Mouse (Mus musculus): Measurements from ENCODE around the gene Fubp1. TPM values are rescaled to one million over a fixed set of nuclear protein-coding genes. Genes with fewer than 3 reads are reported as not detected.

Gene Fubp1
- polyA plus RNA-seq, 1 experiment from 2014 or later = 424 TPM

- Histone ChIP-seq H3K4me2 (replicated peaks; ENCODE audit: low read depth, low read length) (peak within 1 kb of the TSS; percentile 96), H3K4me3 (ENCODE audit: low read depth, low read length) (peak within 1 kb of the TSS; percentile 51), H3K4me1 (replicated peaks; ENCODE audit: control insufficient read depth, insufficient read depth, low read length) (peaks cover 9% of the 10 kb centered on the region), H3K36me3 (ENCODE audit: control insufficient read depth, insufficient read depth, low read length) (no peaks in the 10 kb centered on the region), H3K27ac (ENCODE audit: low read depth, low read length) (no peak within 1 kb of the TSS), H3K27me3 (ENCODE audit: control insufficient read depth, insufficient read depth, low read length) (peaks cover 2% of the 10 kb centered on the region; the same call in 1 of the 2 replicates), H3K9me3 (ENCODE audit: control insufficient read depth, low read length) (no peaks in the 10 kb centered on the region), H3K9ac (ENCODE audit: low read depth, low read length) (peak within 1 kb of the TSS; percentile 49)
- DNase-seq (ENCODE audit: low spot score) (peak; percentile 67), ATAC-seq (ENCODE audit: low FRiP score) (peak; percentile 29)
- WGBS = 3% methylated on average over 13 of the region's 13 CpGs
These were observed 55.8 kb downstream of the Fubp1 start, which contains the start of gene Nexn for GRCm38 (mm10) chr3:152266036-152266421. TSS of gene Nexn (minus strand) at chr3:152266350.

- Histone ChIP-seq H3K27me3 (ENCODE audit: control insufficient read depth, insufficient read depth, low read length) (peaks cover 2% of the 10 kb centered on the region; the same call in 1 of the 2 replicates), H3K9me3 (ENCODE audit: control insufficient read depth, low read length) (no peaks in the 10 kb centered on the region), H3K4me2 (replicated peaks; ENCODE audit: low read depth, low read length) (no peak overlapping the region), H3K27ac (ENCODE audit: low read depth, low read length) (no peak overlapping the region), H3K4me3 (ENCODE audit: low read depth, low read length) (no peak overlapping the region), H3K9ac (ENCODE audit: low read depth, low read length) (no peak overlapping the region), H3K4me1 (replicated peaks; ENCODE audit: control insufficient read depth, insufficient read depth, low read length) (peaks cover 6% of the 10 kb centered on the region; the same call in 1 of the 2 replicates), H3K36me3 (ENCODE audit: control insufficient read depth, insufficient read depth, low read length) (no peaks in the 10 kb centered on the region)
- ATAC-seq (ENCODE audit: low FRiP score) (no peak), DNase-seq (ENCODE audit: low spot score) (no peak)
- 93% methylated on average over 14 of the region's 14 CpGs for WGBS
These were observed 57.9 kb downstream of the Fubp1 start for GRCm38 (mm10) chr3:152268099-152268498.

GRCm38 (mm10) chr3:152271071-152271710 is 61.0 kb downstream of the Fubp1 start:
- Histone ChIP-seq H3K9ac (ENCODE audit: low read depth, low read length) (no peak overlapping the region), H3K27me3 (ENCODE audit: control insufficient read depth, insufficient read depth, low read length) (peaks cover 2% of the 10 kb centered on the region; the same call in 1 of the 2 replicates), H3K4me2 (replicated peaks; ENCODE audit: low read depth, low read length) (no peak overlapping the region), H3K4me1 (replicated peaks; ENCODE audit: control insufficient read depth, insufficient read depth, low read length) (no peaks in the 10 kb centered on the region), H3K27ac (ENCODE audit: low read depth, low read length) (no peak overlapping the region), H3K36me3 (ENCODE audit: control insufficient read depth, insufficient read depth, low read length) (0 out of 2 replicates have a peak, but pooled peaks cover under 1% of the 10 kb centered on the region), H3K4me3 (ENCODE audit: low read depth, low read length) (no peak overlapping the region), H3K9me3 (ENCODE audit: control insufficient read depth, low read length) (no peaks in the 10 kb centered on the region)
- no peak for ATAC-seq (ENCODE audit: low FRiP score)
- 91% methylated on average over 10 of the region's 10 CpGs for WGBS
- DNase-seq (ENCODE audit: low spot score) = no peak

DNA sequence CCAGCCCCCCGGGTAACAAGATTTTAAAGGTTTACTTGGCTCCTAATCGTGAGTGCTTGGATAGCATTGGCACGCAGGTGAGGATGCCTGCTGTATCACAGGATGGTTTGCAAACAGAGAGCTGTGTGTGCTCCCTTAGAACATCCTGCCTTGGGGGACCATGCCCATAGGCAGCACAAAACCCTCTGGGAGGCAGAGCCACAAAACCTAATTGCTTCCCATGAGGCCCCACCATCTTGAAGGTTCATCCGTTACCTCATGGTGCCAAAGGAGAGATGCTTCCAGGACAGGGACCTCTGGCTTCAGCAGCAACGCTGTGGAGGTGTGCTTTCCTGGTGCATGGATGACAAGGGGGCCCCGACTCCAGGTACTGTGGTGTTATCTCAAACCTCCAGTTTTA is 61.7 kb downstream of the Fubp1 start:
- no peak for DNase-seq (ENCODE audit: low spot score)
- Histone ChIP-seq H3K4me2 (replicated peaks; ENCODE audit: low read depth, low read length) (no peak overlapping the region), H3K36me3 (ENCODE audit: control insufficient read depth, insufficient read depth, low read length) (0 out of 2 replicates have a peak, but pooled peaks cover 4% of the 10 kb centered on the region), H3K4me3 (ENCODE audit: low read depth, low read length) (no peak overlapping the region), H3K27ac (ENCODE audit: low read depth, low read length) (no peak overlapping the region), H3K27me3 (ENCODE audit: control insufficient read depth, insufficient read depth, low read length) (no peaks in the 10 kb centered on the region; the same call in 1 of the 2 replicates), H3K9me3 (ENCODE audit: control insufficient read depth, low read length) (no peaks in the 10 kb centered on the region), H3K4me1 (replicated peaks; ENCODE audit: control insufficient read depth, insufficient read depth, low read length) (no peaks in the 10 kb centered on the region), H3K9ac (ENCODE audit: low read depth, low read length) (no peak overlapping the region)
- WGBS = 86% methylated on average over 6 of the region's 6 CpGs
- ATAC-seq (ENCODE audit: low FRiP score) = no peak

DNA sequence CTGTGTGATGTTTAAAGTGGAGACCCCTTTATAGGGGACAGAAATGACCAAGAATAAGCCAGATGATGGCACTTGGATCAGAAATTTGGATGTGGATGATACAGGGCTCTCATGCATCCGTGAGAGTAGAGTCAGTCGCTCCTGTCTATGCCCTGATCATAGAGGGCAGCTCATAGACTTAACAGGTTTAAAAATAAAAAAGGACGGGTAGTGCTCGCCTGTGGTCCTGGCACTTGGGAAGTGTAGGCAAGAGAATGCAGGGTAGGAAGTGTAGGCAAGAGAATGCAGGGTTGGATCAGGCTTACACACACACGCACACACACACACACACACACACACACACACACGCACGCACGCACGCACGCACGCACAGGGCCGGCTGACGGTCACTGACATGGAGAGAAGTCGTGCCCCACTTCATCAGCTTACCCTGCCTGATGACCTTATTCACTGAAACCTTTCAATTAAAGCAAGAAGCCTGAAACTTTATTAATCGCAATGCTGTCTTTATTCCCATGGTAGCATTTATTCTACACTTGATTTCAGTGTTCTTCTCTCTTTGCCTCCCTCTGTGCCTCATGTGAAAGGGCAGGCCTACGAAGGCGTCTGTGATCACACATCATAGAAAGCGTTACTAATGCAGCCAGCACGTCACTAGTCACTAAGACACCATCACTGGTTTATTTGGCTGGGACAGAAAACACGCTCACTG is 62.9 kb downstream of the Fubp1 start:
- Histone ChIP-seq H3K27ac (ENCODE audit: low read depth, low read length) (no peak overlapping the region), H3K4me3 (ENCODE audit: low read depth, low read length) (no peak overlapping the region), H3K27me3 (ENCODE audit: control insufficient read depth, insufficient read depth, low read length) (no peaks in the 10 kb centered on the region), H3K9ac (ENCODE audit: low read depth, low read length) (no peak overlapping the region), H3K4me1 (replicated peaks; ENCODE audit: control insufficient read depth, insufficient read depth, low read length) (no peaks in the 10 kb centered on the region), H3K36me3 (ENCODE audit: control insufficient read depth, insufficient read depth, low read length) (0 out of 2 replicates have a peak, but pooled peaks cover 4% of the 10 kb centered on the region), H3K4me2 (replicated peaks; ENCODE audit: low read depth, low read length) (no peak overlapping the region), H3K9me3 (ENCODE audit: control insufficient read depth, low read length) (no peaks in the 10 kb centered on the region)
- WGBS = 80% methylated on average over 20 of the region's 20 CpGs
- DNase-seq (ENCODE audit: low spot score) (no peak), ATAC-seq (ENCODE audit: low FRiP score) (no peak)

- Histone ChIP-seq H3K4me2 (replicated peaks; ENCODE audit: low read depth, low read length) (no peak overlapping the region), H3K9me3 (ENCODE audit: control insufficient read depth, low read length) (no peaks in the 10 kb centered on the region), H3K27me3 (ENCODE audit: control insufficient read depth, insufficient read depth, low read length) (no peaks in the 10 kb centered on the region), H3K36me3 (ENCODE audit: control insufficient read depth, insufficient read depth, low read length) (0 out of 2 replicates have a peak, but pooled peaks cover 4% of the 10 kb centered on the region), H3K9ac (ENCODE audit: low read depth, low read length) (no peak overlapping the region), H3K4me3 (ENCODE audit: low read depth, low read length) (no peak overlapping the region), H3K4me1 (replicated peaks; ENCODE audit: control insufficient read depth, insufficient read depth, low read length) (no peaks in the 10 kb centered on the region), H3K27ac (ENCODE audit: low read depth, low read length) (no peak overlapping the region)
- DNase-seq (ENCODE audit: low spot score) = no peak
- 74% methylated on average over 8 of the region's 8 CpGs for WGBS
- no peak for ATAC-seq (ENCODE audit: low FRiP score)
These were observed 64.8 kb downstream of the Fubp1 start for GRCm38 (mm10) chr3:152275008-152275407.

DNA sequence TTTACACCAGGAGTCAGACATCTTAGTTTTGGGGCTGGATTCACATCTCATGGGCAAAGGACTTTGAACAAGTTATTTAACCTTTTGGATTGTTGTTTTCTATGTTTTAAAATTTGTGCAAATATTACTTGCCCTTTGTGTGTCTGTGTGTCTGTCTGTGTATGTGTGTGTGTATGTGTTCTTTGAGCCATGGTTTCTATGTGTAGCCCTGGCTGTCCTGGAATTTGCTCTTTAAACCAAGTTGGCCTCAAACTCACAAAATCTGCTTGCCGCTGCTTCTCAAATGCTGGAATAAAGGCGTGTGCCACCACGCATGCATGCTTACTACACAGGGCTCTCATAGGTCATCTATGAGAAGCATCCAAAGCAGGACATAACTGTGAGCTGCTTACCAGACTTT is 66.7 kb downstream of the Fubp1 start:
- no peak overlapping the region for H3K27ac ChIP-seq (ENCODE audit: low read depth, low read length)
- H3K4me2 ChIP-seq (replicated peaks; ENCODE audit: low read depth, low read length) = no peak overlapping the region
- H3K4me3 ChIP-seq (ENCODE audit: low read depth, low read length) = no peak overlapping the region
- WGBS = 99% methylated on average over 3 of the region's 3 CpGs
- no peaks in the 10 kb centered on the region for H3K4me1 ChIP-seq (replicated peaks; ENCODE audit: control insufficient read depth, insufficient read depth, low read length)
- H3K36me3 ChIP-seq (ENCODE audit: control insufficient read depth, insufficient read depth, low read length) = 0 out of 2 replicates have a peak, but pooled peaks cover 4% of the 10 kb centered on the region
- no peak overlapping the region for H3K9ac ChIP-seq (ENCODE audit: low read depth, low read length)
- H3K27me3 ChIP-seq (ENCODE audit: control insufficient read depth, insufficient read depth, low read length) = no peaks in the 10 kb centered on the region
- H3K9me3 ChIP-seq (ENCODE audit: control insufficient read depth, low read length) = no peaks in the 10 kb centered on the region
- ATAC-seq (ENCODE audit: low FRiP score) = no peak
- DNase-seq (ENCODE audit: low spot score) = no peak

DNA sequence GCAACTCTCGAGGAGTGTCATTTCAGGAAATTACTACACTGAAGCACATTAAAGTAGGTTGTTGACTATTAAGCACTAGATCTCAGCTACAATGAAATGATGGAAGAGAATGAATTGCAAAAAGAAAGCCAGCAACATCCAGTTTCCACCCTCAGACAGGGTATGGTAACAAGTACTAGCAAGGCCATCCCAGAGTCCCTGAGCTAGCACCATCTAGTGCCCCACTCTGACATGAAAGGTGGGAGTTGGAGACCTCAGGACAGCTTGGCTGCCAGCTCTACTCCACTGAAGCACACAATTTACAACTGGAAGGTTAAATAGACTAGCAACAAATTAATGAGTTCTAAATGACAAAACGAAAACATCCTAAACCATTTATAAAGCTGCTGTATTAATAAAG is 67.7 kb downstream of the Fubp1 start:
- Histone ChIP-seq H3K9ac (ENCODE audit: low read depth, low read length) (no peak overlapping the region), H3K4me1 (replicated peaks; ENCODE audit: control insufficient read depth, insufficient read depth, low read length) (no peaks in the 10 kb centered on the region), H3K4me2 (replicated peaks; ENCODE audit: low read depth, low read length) (no peak overlapping the region), H3K4me3 (ENCODE audit: low read depth, low read length) (no peak overlapping the region), H3K36me3 (ENCODE audit: control insufficient read depth, insufficient read depth, low read length) (0 out of 2 replicates have a peak, but pooled peaks cover 4% of the 10 kb centered on the region), H3K27me3 (ENCODE audit: control insufficient read depth, insufficient read depth, low read length) (no peaks in the 10 kb centered on the region), H3K27ac (ENCODE audit: low read depth, low read length) (no peak overlapping the region), H3K9me3 (ENCODE audit: control insufficient read depth, low read length) (no peaks in the 10 kb centered on the region)
- DNase-seq (ENCODE audit: low spot score) = no peak
- WGBS = 88% methylated on average over 2 of the region's 2 CpGs
- ATAC-seq (ENCODE audit: low FRiP score) = no peak
